Mouse (Mus musculus) embryonic facial prominence, embryonic 12.5 days (tissue): Measurements from ENCODE around the gene Adarb1. TPM values are rescaled to one million over a fixed set of nuclear protein-coding genes. Genes with fewer than 3 reads are reported as not detected.

Experiments
- ATAC-seq: fragments of 200-750 bp; cut with Nextera tagmentation; 2 replicates; pipeline ENCODE4 v1.8.0; 2017; ENCODE audit not compliant: insufficient number of reproducible peaks, insufficient read depth, low FRiP score, low TSS enrichment
- H3K27ac ChIP-seq: fragments of 300-500 bp; sonication (generic); 2 replicates; pipeline ENCODE4 v1.5.1; 2016; ENCODE audit warnings: mild to moderate bottlenecking
- H3K27me3 ChIP-seq: fragments of 300-500 bp; sonication (generic); 2 replicates; pipeline ENCODE4 v1.6.1; 2016; ENCODE audit warnings: mild to moderate bottlenecking, moderate library complexity
- H3K36me3 ChIP-seq: fragments of 300-500 bp; sonication (generic); 2 replicates; pipeline ENCODE4 v1.6.1; 2016; ENCODE audit warnings: mild to moderate bottlenecking
- H3K4me1 ChIP-seq: fragments of 300-500 bp; sonication (generic); 2 replicates; pipeline ENCODE4 v1.6.1; 2016
- H3K4me2 ChIP-seq: fragments of 300-500 bp; sonication (generic); replicated peaks from 2 replicates; pipeline ENCODE4 v1.6.1; 2016; ENCODE audit warnings: mild to moderate bottlenecking, moderate library complexity
- H3K4me3 ChIP-seq: fragments of 300-500 bp; sonication (generic); 2 replicates; pipeline ENCODE4 v1.5.1; 2016; ENCODE audit warnings: mild to moderate bottlenecking
- H3K9ac ChIP-seq: fragments of 300-500 bp; sonication (generic); 2 replicates; pipeline ENCODE4 v1.6.1; 2016; ENCODE audit warnings: mild to moderate bottlenecking, moderate library complexity
- H3K9me3 ChIP-seq: fragments of 300-500 bp; sonication (generic); 2 replicates; pipeline ENCODE4 v1.6.1; 2016; ENCODE audit warnings: mild to moderate bottlenecking, moderate library complexity
- WGBS: fragments of 180-500 bp; shearing (Covaris S2); methylation state at CpG from one replicate; pipeline ENCODE4 v1.1.7; 2016; 5-methylcytosine and 5-hydroxymethylcytosine counted together
- polyA plus RNA-seq: library from polyadenylated mRNA; unstranded; fragments of >200 nt; fragmentation: Nextera tagmentation; extraction: Ambion mirVana; gene quantifications from 2 replicates; pipeline ENCODE4 v1.2.1, GENCODE M21; 2016

Adarb1 gene
- polyA plus RNA-seq, 1 experiment from 2014 or later, result 6.6 TPM

GRCm38 (mm10) chr10:77449315-77450158 is 31.5 kb upstream of the Adarb1 start:
- Histone ChIP-seq H3K4me3 (peak overlapping the region; percentile 13; the same call in 1 of the 2 replicates), H3K4me1 (peaks cover 18% of the 10 kb centered on the region), H3K9me3 (peaks cover 6% of the 10 kb centered on the region; the same call in 1 of the 2 replicates), H3K27ac (peak overlapping the region; percentile 54; the same call in 1 of the 2 replicates), H3K36me3 (no peaks in the 10 kb centered on the region), H3K9ac (no peak overlapping the region; the same call in 1 of the 2 replicates), H3K27me3 (no peaks in the 10 kb centered on the region), H3K4me2 (peak overlapping the region; percentile 51)
- 16% methylated on average over 23 of the region's 23 CpGs for WGBS
- peak; percentile 50; the same call in 1 of the 2 replicates for ATAC-seq

DNA sequence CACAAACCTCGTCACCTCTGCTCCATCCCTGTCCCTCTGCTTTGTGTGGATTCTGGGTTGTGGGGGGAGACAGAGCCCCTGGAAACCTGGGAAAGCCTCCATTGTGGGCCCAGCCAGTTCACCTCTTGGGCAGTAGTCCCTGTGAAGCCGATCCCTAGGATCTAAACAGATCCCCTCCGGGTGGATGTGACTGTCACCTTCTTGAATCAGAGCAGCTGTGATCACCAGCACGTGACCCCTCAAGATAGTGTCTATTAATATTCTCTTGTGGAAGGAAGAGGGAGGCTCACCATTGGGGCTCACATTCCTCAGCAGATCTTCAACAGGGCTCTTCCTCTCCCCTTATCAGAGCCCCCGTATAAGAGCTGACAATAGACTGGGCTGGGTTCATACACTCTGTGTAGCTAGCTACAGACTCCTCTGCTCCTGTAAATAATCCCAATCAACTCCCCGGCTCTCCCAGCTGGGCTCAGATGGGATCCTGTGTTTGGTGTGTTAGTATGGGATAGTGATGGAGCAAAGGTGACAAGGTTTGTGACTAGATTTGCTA is 30.7 kb upstream of the Adarb1 start:
- Histone ChIP-seq H3K4me1 (peaks cover 18% of the 10 kb centered on the region), H3K4me2 (peak overlapping the region; percentile 51), H3K27ac (peak overlapping the region; percentile 54; the same call in 1 of the 2 replicates), H3K9ac (no peak overlapping the region; the same call in 1 of the 2 replicates), H3K9me3 (peaks cover 6% of the 10 kb centered on the region; the same call in 1 of the 2 replicates), H3K36me3 (no peaks in the 10 kb centered on the region), H3K4me3 (no peak overlapping the region), H3K27me3 (no peaks in the 10 kb centered on the region)
- 61% methylated on average over 6 of the region's 6 CpGs for WGBS
- no peak for ATAC-seq

- 79% methylated on average over 7 of the region's 7 CpGs for WGBS
- peaks cover 18% of the 10 kb centered on the region for H3K4me1 ChIP-seq
- ATAC-seq, result no peak
- no peak overlapping the region for H3K9ac ChIP-seq
- no peak overlapping the region for H3K4me3 ChIP-seq
- H3K4me2 ChIP-seq, result no peak overlapping the region
- H3K27me3 ChIP-seq, result no peaks in the 10 kb centered on the region
- H3K27ac ChIP-seq, result no peak overlapping the region
- no peaks in the 10 kb centered on the region for H3K36me3 ChIP-seq
- H3K9me3 ChIP-seq, result peaks cover 6% of the 10 kb centered on the region; the same call in 1 of the 2 replicates
Observed at GRCm38 (mm10) chr10:77448209-77448608, 30.1 kb upstream of the Adarb1 start.

- Histone ChIP-seq H3K4me3 (no peak overlapping the region), H3K9ac (no peak overlapping the region), H3K4me1 (peaks cover 18% of the 10 kb centered on the region), H3K27ac (no peak overlapping the region), H3K4me2 (no peak overlapping the region), H3K36me3 (no peaks in the 10 kb centered on the region), H3K27me3 (no peaks in the 10 kb centered on the region), H3K9me3 (peaks cover 6% of the 10 kb centered on the region; the same call in 1 of the 2 replicates)
- no peak for ATAC-seq
- WGBS, result 4% methylated on average over 2 of the region's 2 CpGs
Observed at GRCm38 (mm10) chr10:77447755-77448154, 29.7 kb upstream of the Adarb1 start.

DNA sequence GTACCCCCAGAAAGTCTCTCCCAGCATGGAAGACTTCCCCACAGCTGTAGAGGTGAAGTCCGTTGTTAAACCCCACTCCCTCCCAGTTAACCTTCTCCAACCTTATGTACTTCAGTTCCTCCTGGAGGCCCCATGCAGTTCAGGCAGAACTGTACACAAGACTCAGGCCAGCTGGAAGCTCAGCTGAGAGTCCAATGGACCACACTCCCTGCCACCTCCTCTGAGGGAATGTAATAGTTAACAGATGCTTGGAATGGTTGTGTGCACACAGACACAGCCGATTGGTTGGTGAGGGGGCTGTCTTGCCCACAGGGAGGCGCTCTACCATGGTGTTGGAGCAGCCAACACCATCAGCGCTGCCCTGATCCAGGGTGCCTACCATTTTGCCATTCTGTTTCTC is 24.2 kb upstream of the Adarb1 start:
- WGBS, result 65% methylated on average over 4 of the region's 4 CpGs
- H3K4me1 ChIP-seq, result peaks cover 10% of the 10 kb centered on the region; the same call in 1 of the 2 replicates
- H3K27me3 ChIP-seq, result no peaks in the 10 kb centered on the region
- ATAC-seq, result no peak
- no peak overlapping the region for H3K9ac ChIP-seq
- no peaks in the 10 kb centered on the region for H3K36me3 ChIP-seq
- H3K4me2 ChIP-seq, result no peak overlapping the region
- H3K27ac ChIP-seq, result 0 out of 2 replicates have a peak overlapping the region, but pooled peaks have one; percentile 30
- peaks cover 6% of the 10 kb centered on the region; the same call in 1 of the 2 replicates for H3K9me3 ChIP-seq
- no peak overlapping the region for H3K4me3 ChIP-seq

DNA sequence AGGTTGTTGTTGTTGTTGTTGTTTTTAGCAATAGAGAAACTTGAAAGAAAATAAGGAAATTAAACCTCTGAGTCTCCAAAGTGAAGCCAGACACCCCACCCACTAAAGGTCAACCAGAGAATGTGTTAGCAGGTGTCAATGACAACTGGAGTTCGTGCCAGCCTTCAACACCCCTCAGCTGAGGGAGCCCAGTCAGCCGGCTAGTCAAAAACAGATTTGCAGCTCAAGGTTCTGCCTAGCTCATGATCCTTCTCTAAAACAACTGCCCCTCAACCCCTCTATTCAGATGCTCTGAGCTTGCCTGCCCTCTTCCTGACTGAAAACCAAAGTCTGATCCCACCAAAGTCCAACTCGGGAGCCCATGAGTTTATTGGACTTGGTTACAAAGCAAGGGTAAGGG is 23.7 kb upstream of the Adarb1 start:
- ATAC-seq, result no peak
- Histone ChIP-seq H3K4me3 (no peak overlapping the region), H3K27ac (no peak overlapping the region), H3K27me3 (no peaks in the 10 kb centered on the region), H3K4me1 (peaks cover 10% of the 10 kb centered on the region; the same call in 1 of the 2 replicates), H3K9ac (no peak overlapping the region), H3K4me2 (no peak overlapping the region), H3K36me3 (no peaks in the 10 kb centered on the region), H3K9me3 (peaks cover 6% of the 10 kb centered on the region; the same call in 1 of the 2 replicates)
- 81% methylated on average over 3 of the region's 3 CpGs for WGBS

DNA sequence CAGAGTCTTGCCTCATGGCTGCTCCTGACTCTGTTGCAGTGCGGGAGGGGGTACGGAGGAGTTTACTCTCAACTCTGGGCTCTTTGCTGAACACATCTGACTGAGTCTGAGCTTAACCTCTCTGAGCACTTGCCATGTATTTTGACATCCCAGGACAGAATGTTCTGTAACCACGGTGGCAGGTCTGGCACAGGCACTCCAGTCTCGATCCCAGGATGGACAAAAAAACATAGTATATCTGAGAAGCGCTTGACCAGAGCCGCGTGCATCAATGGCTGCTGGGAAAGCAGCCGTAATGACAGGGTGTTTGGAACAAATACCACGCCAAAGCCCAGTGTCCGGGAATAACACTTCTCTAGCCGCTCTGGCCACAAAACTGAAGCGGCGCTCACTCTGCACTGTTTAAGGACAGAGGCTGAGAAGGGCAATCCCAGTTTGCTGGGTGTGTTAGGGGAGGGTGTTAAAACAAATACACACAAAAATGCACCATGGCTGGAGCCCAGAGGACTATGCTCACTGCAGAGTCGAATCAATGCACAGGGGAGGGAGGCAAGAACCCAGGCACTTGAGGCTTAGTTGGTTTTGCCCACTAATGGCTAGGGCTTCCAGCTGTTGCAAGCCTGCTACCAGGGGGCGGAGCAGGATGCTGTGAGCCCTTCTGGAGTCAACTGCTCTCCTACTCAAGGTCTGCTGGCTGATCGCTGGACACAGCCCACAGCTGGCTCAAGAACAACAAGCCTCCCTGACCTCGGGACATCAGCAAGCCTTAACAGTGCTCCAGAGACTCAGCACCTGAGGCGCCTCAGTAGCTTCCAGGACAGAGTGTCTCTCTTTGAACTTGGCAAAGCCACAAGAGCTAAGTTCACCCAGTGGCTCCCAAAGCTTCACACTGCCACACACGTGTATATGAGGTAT is 23.0 kb upstream of the Adarb1 start:
- WGBS, result 63% methylated on average over 19 of the region's 19 CpGs
- H3K27me3 ChIP-seq, result no peaks in the 10 kb centered on the region
- no peak overlapping the region for H3K4me2 ChIP-seq
- H3K36me3 ChIP-seq, result no peaks in the 10 kb centered on the region
- no peak overlapping the region for H3K27ac ChIP-seq
- no peak for ATAC-seq
- H3K9ac ChIP-seq, result no peak overlapping the region
- no peak overlapping the region for H3K4me3 ChIP-seq
- peaks cover 6% of the 10 kb centered on the region; the same call in 1 of the 2 replicates for H3K9me3 ChIP-seq
- peaks cover 10% of the 10 kb centered on the region; the same call in 1 of the 2 replicates for H3K4me1 ChIP-seq

- no peak overlapping the region for H3K4me2 ChIP-seq
- H3K4me1 ChIP-seq, result peaks cover 10% of the 10 kb centered on the region; the same call in 1 of the 2 replicates
- H3K9me3 ChIP-seq, result peaks cover 6% of the 10 kb centered on the region; the same call in 1 of the 2 replicates
- no peak overlapping the region for H3K9ac ChIP-seq
- no peaks in the 10 kb centered on the region for H3K36me3 ChIP-seq
- no peak overlapping the region for H3K27ac ChIP-seq
- no peaks in the 10 kb centered on the region for H3K27me3 ChIP-seq
- 34% methylated on average over 6 of the region's 6 CpGs for WGBS
- no peak overlapping the region for H3K4me3 ChIP-seq
- ATAC-seq, result no peak
Observed at GRCm38 (mm10) chr10:77440286-77440685, 22.2 kb upstream of the Adarb1 start.

DNA sequence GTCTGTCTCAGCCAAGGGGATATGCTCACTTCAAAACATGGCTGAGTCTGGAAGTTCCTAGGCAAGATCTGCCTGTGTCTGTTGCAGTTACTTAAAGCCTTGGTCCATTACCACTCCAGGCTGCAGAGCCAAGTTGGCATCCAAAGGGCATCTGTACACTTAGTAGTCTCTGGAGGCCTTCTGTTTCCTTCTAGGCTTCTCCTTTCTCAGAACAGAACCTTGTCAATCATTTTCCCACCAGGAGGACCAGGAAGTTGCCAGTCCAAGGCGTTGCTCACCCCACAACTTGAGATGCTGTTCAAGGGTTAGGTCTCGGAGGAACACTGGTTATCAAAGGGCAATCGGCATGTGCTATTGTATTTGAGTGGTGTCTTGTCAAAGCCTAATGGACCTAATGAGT is 21.0 kb upstream of the Adarb1 start:
- Histone ChIP-seq H3K27me3 (no peaks in the 10 kb centered on the region), H3K9ac (no peak overlapping the region), H3K4me1 (peaks cover 10% of the 10 kb centered on the region; the same call in 1 of the 2 replicates), H3K27ac (no peak overlapping the region), H3K9me3 (no peaks in the 10 kb centered on the region), H3K36me3 (no peaks in the 10 kb centered on the region), H3K4me2 (no peak overlapping the region), H3K4me3 (no peak overlapping the region)
- no peak for ATAC-seq
- WGBS, result 86% methylated on average over 3 of the region's 3 CpGs

DNA sequence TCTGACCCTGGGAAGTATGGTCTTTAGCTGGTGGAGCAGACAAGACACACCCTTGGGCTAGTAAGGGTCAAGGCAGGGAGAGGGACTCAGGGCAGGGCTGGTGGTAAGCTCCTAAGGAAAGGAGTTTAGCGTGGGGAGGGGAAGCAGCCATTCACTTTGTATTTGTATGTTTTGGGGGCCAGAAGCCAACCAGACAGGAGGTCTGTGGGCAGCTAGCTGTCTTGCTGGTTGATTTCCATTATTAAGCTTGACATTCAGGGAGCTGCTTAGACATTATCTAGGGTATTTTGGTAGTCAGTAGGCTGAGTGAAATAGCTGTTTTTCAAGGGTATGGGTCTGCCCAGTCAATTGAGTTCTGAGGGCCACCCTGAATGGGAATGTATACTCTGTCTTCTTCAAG is 20.0 kb upstream of the Adarb1 start:
- H3K9me3 ChIP-seq, result no peaks in the 10 kb centered on the region
- peaks cover 10% of the 10 kb centered on the region; the same call in 1 of the 2 replicates for H3K4me1 ChIP-seq
- H3K36me3 ChIP-seq, result no peaks in the 10 kb centered on the region
- no peak overlapping the region for H3K4me3 ChIP-seq
- H3K27me3 ChIP-seq, result no peaks in the 10 kb centered on the region
- H3K9ac ChIP-seq, result no peak overlapping the region
- H3K27ac ChIP-seq, result no peak overlapping the region
- no peak for ATAC-seq
- H3K4me2 ChIP-seq, result no peak overlapping the region
- WGBS, result 57% methylated on average over 1 of the region's 1 CpGs

DNA sequence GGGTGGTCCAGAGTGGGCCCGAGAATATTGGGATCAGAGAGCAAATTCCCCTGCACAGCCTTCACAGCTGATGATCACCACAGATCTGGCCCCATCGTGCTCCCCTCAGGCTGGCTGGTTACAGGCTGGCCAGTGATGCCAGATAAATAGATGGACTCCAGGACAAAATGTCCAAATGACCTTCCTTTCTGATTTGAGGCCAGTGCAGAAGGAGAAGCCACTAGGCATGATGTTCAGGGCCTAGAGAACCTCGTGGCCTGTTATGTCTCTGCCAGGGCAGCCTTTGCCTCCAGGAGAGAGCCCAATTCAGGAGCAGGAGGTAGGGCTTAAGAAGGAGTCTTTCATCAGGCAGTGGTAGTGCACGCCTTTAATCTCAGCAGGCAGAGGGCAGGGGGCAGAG is 17.3 kb upstream of the Adarb1 start:
- H3K9me3 ChIP-seq, result no peaks in the 10 kb centered on the region
- H3K36me3 ChIP-seq, result no peaks in the 10 kb centered on the region
- peaks cover 3% of the 10 kb centered on the region; the same call in 1 of the 2 replicates for H3K4me1 ChIP-seq
- H3K4me3 ChIP-seq, result no peak overlapping the region
- H3K4me2 ChIP-seq, result no peak overlapping the region
- ATAC-seq, result no peak
- no peaks in the 10 kb centered on the region for H3K27me3 ChIP-seq
- no peak overlapping the region for H3K9ac ChIP-seq
- H3K27ac ChIP-seq, result no peak overlapping the region
- 61% methylated on average over 4 of the region's 4 CpGs for WGBS
